Mouse (Mus musculus) embryonic facial prominence, embryonic 12.5 days (tissue): ENCODE measurements around the gene Tgtp2. TPM values are rescaled to one million over a fixed set of nuclear protein-coding genes. Genes with fewer than 3 reads are reported as not detected.
A peak's percentile ranks its signal among the peaks of the same experiment; 100 is the strongest.

Source experiments
- ATAC-seq: fragments of 200-750 bp; cut with Nextera tagmentation; 2 replicates; pipeline ENCODE4 v1.8.0; 2017; ENCODE audit not compliant: insufficient number of reproducible peaks, insufficient read depth, low FRiP score, low TSS enrichment
- H3K27ac ChIP-seq: fragments of 300-500 bp; sonication (generic); 2 replicates; pipeline ENCODE4 v1.5.1; 2016; ENCODE audit warnings: mild to moderate bottlenecking
- H3K27me3 ChIP-seq: fragments of 300-500 bp; sonication (generic); 2 replicates; pipeline ENCODE4 v1.6.1; 2016; ENCODE audit warnings: mild to moderate bottlenecking, moderate library complexity
- H3K36me3 ChIP-seq: fragments of 300-500 bp; sonication (generic); 2 replicates; pipeline ENCODE4 v1.6.1; 2016; ENCODE audit warnings: mild to moderate bottlenecking
- H3K4me1 ChIP-seq: fragments of 300-500 bp; sonication (generic); 2 replicates; pipeline ENCODE4 v1.6.1; 2016
- H3K4me2 ChIP-seq: fragments of 300-500 bp; sonication (generic); replicated peaks from 2 replicates; pipeline ENCODE4 v1.6.1; 2016; ENCODE audit warnings: mild to moderate bottlenecking, moderate library complexity
- H3K4me3 ChIP-seq: fragments of 300-500 bp; sonication (generic); 2 replicates; pipeline ENCODE4 v1.5.1; 2016; ENCODE audit warnings: mild to moderate bottlenecking
- H3K9ac ChIP-seq: fragments of 300-500 bp; sonication (generic); 2 replicates; pipeline ENCODE4 v1.6.1; 2016; ENCODE audit warnings: mild to moderate bottlenecking, moderate library complexity
- H3K9me3 ChIP-seq: fragments of 300-500 bp; sonication (generic); 2 replicates; pipeline ENCODE4 v1.6.1; 2016; ENCODE audit warnings: mild to moderate bottlenecking, moderate library complexity
- WGBS: fragments of 180-500 bp; shearing (Covaris S2); methylation state at CpG from one replicate; pipeline ENCODE4 v1.1.7; 2016; 5-methylcytosine and 5-hydroxymethylcytosine counted together
- polyA plus RNA-seq: library from polyadenylated mRNA; unstranded; fragments of >200 nt; fragmentation: Nextera tagmentation; extraction: Ambion mirVana; gene quantifications from 2 replicates; pipeline ENCODE4 v1.2.1, GENCODE M21; 2016

The Tgtp2 gene
- polyA plus RNA-seq, 1 experiment from 2014 or later = 0.15 TPM

DNA sequence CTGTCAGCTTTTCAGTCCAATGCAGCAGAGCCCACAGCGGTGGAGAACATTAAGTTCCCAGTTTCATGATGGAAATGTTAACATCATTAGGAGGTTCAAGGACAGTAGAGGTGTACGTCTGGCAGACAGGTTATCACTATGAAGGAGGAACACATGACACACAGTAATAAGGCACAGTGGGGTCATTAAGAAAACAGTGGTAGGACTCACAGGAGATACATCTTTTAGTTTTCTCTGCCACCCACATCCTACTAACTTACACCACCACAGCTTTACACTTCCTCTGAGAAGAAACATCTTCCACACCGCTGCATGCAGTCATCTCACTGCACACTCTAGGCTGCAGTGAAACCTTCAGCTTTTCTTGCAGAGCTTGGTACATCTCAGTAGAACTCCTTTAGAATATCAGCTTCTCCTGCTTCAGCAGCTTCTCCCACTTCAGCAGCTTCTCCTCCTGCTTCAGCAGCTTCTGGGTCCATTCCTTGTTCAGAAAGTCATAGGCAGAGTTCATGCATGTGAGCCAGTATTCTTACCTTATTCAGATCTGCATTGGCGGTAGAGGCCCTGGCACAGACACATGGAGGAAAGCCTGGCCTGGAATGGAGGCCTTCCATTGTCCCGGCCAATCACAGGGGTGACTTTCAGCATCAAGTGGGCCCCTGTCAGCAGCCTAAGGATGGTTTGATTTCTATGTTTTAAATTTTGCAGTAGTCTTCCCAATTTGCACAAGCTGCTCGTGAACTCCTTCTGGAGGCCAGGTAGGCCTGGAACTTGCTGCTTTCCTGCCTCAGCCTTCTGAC lies 30.1 kb upstream of the Tgtp2 start:
- no peaks in the 10 kb centered on the region for H3K9me3 ChIP-seq
- H3K4me3 ChIP-seq = no peak overlapping the region
- no peak for ATAC-seq
- H3K27me3 ChIP-seq = no peaks in the 10 kb centered on the region
- H3K4me1 ChIP-seq = no peaks in the 10 kb centered on the region
- H3K36me3 ChIP-seq = no peaks in the 10 kb centered on the region
- H3K27ac ChIP-seq = no peak overlapping the region
- no peak overlapping the region for H3K4me2 ChIP-seq
- 86% methylated on average over 6 of the region's 6 CpGs for WGBS
- no peak overlapping the region for H3K9ac ChIP-seq

GRCm38 (mm10) chr11:49092786-49093185 lies 28.8 kb upstream of the Tgtp2 start:
- peaks cover 8% of the 10 kb centered on the region for H3K4me1 ChIP-seq
- no peak overlapping the region for H3K27ac ChIP-seq
- H3K27me3 ChIP-seq = no peaks in the 10 kb centered on the region
- no peak for ATAC-seq
- no peak overlapping the region for H3K4me2 ChIP-seq
- 87% methylated on average over 2 of the region's 2 CpGs for WGBS
- no peak overlapping the region for H3K9ac ChIP-seq
- H3K4me3 ChIP-seq = no peak overlapping the region
- no peaks in the 10 kb centered on the region for H3K9me3 ChIP-seq
- H3K36me3 ChIP-seq = no peaks in the 10 kb centered on the region

DNA sequence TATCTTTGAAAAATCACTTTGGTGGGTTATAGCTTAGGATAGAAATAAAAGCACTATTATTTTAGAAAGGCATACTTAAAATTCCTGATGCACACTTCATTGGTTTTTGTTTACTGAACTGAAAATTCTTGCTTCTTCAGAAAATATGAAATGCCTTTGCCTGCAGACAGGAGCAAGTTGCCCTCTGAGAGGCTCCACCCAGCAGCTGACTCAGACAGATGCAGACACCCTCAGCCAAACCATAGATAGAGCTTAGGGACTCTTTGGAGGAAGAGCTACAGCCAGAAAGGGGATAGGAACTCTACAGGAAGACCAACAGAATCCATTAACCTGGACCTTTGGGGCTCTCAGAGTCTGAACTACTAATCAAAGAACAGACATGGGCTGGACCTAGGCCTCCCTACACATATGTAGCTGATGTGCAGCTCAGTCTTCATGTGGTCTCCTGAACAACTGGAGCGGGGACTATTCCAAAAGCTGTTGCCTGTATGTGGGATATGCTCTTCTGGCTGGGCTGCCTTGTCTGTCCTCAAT lies 28.1 kb upstream of the Tgtp2 start:
- Histone ChIP-seq H3K4me2 (no peak overlapping the region), H3K4me3 (no peak overlapping the region), H3K9me3 (no peaks in the 10 kb centered on the region), H3K9ac (no peak overlapping the region), H3K27me3 (no peaks in the 10 kb centered on the region), H3K36me3 (no peaks in the 10 kb centered on the region), H3K4me1 (peaks cover 8% of the 10 kb centered on the region), H3K27ac (no peak overlapping the region)
- 90% methylated on average over 1 of the region's 1 CpGs for WGBS
- no peak for ATAC-seq

GRCm38 (mm10) chr11:49091171-49091570 lies 27.2 kb upstream of the Tgtp2 start:
- Histone ChIP-seq H3K4me2 (no peak overlapping the region), H3K4me3 (no peak overlapping the region), H3K9ac (no peak overlapping the region), H3K36me3 (no peaks in the 10 kb centered on the region), H3K27me3 (no peaks in the 10 kb centered on the region), H3K27ac (no peak overlapping the region), H3K9me3 (no peaks in the 10 kb centered on the region), H3K4me1 (peaks cover 8% of the 10 kb centered on the region)
- 75% methylated on average over 4 of the region's 4 CpGs for WGBS
- no peak for ATAC-seq

DNA sequence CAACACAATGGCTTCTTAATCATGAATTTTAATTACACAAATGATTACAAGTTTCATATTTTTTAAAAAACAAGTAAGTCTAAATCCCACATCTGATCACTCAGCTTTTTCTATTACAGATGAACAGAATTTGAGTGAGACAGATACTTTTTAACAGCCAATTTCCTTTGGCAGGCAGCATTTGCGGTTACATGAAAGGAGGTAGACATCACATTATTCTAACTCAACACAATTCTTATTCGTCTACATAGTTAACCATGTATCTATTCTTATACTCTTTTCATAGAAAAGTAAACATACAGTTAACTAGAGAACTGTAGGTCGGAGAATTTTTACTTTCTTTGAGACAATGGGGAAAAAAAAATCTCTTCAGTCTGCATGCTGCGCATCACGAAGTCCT lies 26.5 kb upstream of the Tgtp2 start:
- H3K9me3 ChIP-seq = no peaks in the 10 kb centered on the region
- H3K27ac ChIP-seq = no peak overlapping the region
- H3K4me1 ChIP-seq = peaks cover 8% of the 10 kb centered on the region
- H3K27me3 ChIP-seq = no peaks in the 10 kb centered on the region
- H3K4me3 ChIP-seq = no peak overlapping the region
- 90% methylated on average over 5 of the region's 5 CpGs for WGBS
- H3K9ac ChIP-seq = no peak overlapping the region
- no peaks in the 10 kb centered on the region for H3K36me3 ChIP-seq
- no peak for ATAC-seq
- H3K4me2 ChIP-seq = no peak overlapping the region

GRCm38 (mm10) chr11:49089735-49090507 lies 25.9 kb upstream of the Tgtp2 start:
- H3K4me2 ChIP-seq = no peak overlapping the region
- WGBS = 78% methylated on average over 3 of the region's 3 CpGs
- no peaks in the 10 kb centered on the region for H3K27me3 ChIP-seq
- H3K4me3 ChIP-seq = no peak overlapping the region
- no peak overlapping the region for H3K9ac ChIP-seq
- H3K27ac ChIP-seq = no peak overlapping the region
- H3K9me3 ChIP-seq = no peaks in the 10 kb centered on the region
- H3K4me1 ChIP-seq = peaks cover 8% of the 10 kb centered on the region
- H3K36me3 ChIP-seq = no peaks in the 10 kb centered on the region
- no peak for ATAC-seq

- Histone ChIP-seq H3K9me3 (no peaks in the 10 kb centered on the region), H3K27me3 (no peaks in the 10 kb centered on the region), H3K36me3 (no peaks in the 10 kb centered on the region), H3K27ac (no peak overlapping the region), H3K4me2 (no peak overlapping the region), H3K4me1 (peaks cover 8% of the 10 kb centered on the region), H3K9ac (no peak overlapping the region), H3K4me3 (no peak overlapping the region)
- 84% methylated on average over 5 of the region's 5 CpGs for WGBS
- no peak for ATAC-seq
Observed at GRCm38 (mm10) chr11:49088990-49089652, 25.1 kb upstream of the Tgtp2 start.

- Histone ChIP-seq H3K9ac (no peak overlapping the region), H3K4me1 (peaks cover 8% of the 10 kb centered on the region), H3K27me3 (no peaks in the 10 kb centered on the region), H3K27ac (no peak overlapping the region), H3K4me3 (no peak overlapping the region), H3K9me3 (no peaks in the 10 kb centered on the region), H3K4me2 (peak overlapping the region; percentile 41), H3K36me3 (no peaks in the 10 kb centered on the region)
- WGBS = 41% methylated on average over 22 of the region's 22 CpGs
- ATAC-seq = 0 out of 2 replicates have a peak, but pooled peaks have one; percentile 41
Observed at GRCm38 (mm10) chr11:49087830-49088616, 24.0 kb upstream of the Tgtp2 start.

GRCm38 (mm10) chr11:49086858-49087361 lies 22.9 kb upstream of the Tgtp2 start:
- no peaks in the 10 kb centered on the region for H3K36me3 ChIP-seq
- H3K4me3 ChIP-seq = no peak overlapping the region
- H3K27me3 ChIP-seq = no peaks in the 10 kb centered on the region
- H3K4me1 ChIP-seq = peaks cover 8% of the 10 kb centered on the region
- WGBS = 80% methylated on average over 6 of the region's 6 CpGs
- H3K9ac ChIP-seq = no peak overlapping the region
- no peak for ATAC-seq
- no peak overlapping the region for H3K4me2 ChIP-seq
- H3K9me3 ChIP-seq = no peaks in the 10 kb centered on the region
- H3K27ac ChIP-seq = no peak overlapping the region

DNA sequence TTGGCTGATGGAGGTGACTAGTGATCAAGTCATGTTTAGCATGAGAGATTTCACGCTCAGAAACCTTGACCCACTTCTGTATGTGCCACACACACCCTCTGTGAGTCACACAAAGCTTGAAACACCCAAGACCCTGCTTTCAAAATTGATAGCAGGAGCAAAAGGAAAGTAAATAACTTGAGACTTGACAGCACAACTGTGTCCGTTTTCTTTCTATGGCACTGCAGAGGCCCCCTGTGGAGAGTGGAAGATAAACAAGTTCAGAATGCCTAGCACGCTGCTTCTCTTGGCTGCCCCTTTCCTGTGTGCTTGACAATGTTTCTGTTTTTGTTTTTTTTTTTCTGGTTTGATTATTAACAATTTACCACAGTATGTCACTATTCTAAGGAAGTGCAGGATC lies 20.9 kb upstream of the Tgtp2 start:
- no peaks in the 10 kb centered on the region for H3K36me3 ChIP-seq
- no peaks in the 10 kb centered on the region for H3K9me3 ChIP-seq
- peaks cover 8% of the 10 kb centered on the region for H3K4me1 ChIP-seq
- H3K27me3 ChIP-seq = no peaks in the 10 kb centered on the region
- no peak overlapping the region for H3K27ac ChIP-seq
- WGBS = 51% methylated on average over 3 of the region's 3 CpGs
- no peak overlapping the region for H3K9ac ChIP-seq
- no peak for ATAC-seq
- H3K4me3 ChIP-seq = no peak overlapping the region
- H3K4me2 ChIP-seq = no peak overlapping the region

DNA sequence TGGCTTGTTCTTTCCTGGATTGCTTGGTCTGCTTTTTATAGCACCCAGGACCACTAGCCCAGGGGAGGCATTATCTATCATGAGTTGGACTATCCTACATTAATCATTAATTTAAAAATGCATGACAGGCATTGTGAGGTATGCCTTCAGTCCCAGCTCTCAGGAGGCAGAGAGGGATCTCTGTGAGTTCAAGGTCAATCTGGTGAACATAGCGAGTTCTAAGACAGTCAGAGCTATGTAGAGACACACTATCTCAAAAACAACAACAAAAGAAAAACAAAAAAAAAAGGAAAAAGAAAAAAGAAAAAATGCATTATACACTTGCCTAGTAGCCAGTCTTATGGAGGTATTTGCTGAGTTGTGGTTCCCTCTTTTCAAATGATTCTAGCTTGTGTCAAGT lies 20.4 kb upstream of the Tgtp2 start:
- Histone ChIP-seq H3K36me3 (no peaks in the 10 kb centered on the region), H3K27me3 (no peaks in the 10 kb centered on the region), H3K4me1 (peaks cover 8% of the 10 kb centered on the region), H3K9me3 (no peaks in the 10 kb centered on the region), H3K4me2 (no peak overlapping the region), H3K9ac (no peak overlapping the region), H3K4me3 (no peak overlapping the region), H3K27ac (no peak overlapping the region)
- WGBS = 83% methylated on average over 1 of the region's 1 CpGs
- no peak for ATAC-seq
